Mouse (Mus musculus): ENCODE data around the gene Obscn.

The Obscn gene

GRCm38 (mm10) chr11:59141772-59142370 lies 5.7 kb upstream of the Obscn start:
- DNase-seq (ENCODE audit: low read depth), result no peak

- DNase-seq (ENCODE audit: low read depth), result no peak
Observed at GRCm38 (mm10) chr11:59138537-59139486, 2.6 kb upstream of the Obscn start.

DNA sequence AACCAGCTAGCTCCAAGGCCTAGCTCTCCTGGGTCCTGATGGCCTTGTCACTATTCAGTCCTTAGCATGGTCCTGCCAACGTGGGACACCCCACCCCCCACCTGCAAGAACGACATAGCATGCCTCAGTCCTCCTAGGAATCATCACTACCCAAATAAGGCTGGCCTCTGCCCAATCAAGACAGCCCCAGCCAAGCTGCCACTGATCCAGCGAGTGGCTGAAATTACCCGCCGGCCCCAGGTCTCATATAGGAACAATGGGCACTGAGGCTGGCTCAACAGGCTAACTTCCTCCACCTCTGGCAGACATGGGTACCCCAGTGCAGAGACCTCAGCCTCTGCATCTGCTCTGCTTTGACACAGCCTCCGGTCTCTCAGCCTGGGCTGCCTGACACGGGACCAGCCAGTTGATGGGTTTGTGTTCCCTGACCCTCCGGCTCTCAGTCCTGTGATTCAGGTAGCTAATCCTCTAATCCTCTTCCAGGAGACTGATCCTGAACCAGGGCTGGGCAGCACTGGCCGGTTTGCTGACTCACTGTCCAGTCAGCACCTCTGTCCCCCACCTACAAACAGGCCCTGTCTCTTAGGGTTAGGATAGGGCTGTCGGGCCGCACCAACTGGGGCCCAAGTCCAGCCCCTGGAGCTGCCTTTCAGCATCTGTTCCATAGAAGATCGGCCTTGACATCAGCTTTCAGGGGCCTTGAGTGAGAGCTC lies 948 bp upstream of the Obscn start:
- no peak for DNase-seq (ENCODE audit: low read depth)

- no peak for DNase-seq (ENCODE audit: low read depth)
Observed at GRCm38 (mm10) chr11:59135051-59135820, 966 bp downstream of the Obscn start.

DNA sequence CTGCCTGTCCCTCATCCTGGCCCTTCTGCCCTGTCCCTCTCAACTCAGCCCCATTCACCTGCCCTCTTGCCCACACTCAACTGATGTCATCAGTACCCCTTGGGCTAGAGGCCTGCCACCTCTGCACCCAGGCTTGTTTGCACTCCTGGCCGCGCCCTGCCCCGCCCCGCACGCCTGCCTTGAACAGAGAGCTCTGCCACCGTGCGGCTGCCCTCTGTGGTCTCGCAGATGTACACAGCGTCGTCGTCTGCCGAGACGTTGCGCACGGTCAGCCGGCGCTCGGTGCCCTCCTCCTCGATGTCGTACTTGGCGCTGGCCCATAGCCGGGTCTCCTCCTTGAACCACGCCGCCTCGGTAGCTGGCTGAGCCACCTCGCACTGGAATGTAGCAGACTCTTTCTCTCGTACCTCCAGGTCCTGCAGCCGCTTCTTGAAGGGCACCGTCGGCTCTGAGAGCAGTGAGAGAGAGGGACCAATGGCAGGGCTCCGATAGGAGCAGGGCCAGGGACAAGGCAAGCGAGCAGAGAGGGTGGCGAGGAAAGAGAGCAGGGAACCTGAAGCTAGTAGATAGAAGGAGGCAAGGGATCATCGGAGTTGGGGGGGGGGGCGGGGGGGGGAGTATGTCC lies 1.7 kb downstream of the Obscn start:
- DNase-seq (ENCODE audit: low read depth), result no peak

GRCm38 (mm10) chr11:59132065-59132464 lies 4.1 kb downstream of the Obscn start:
- DNase-seq (ENCODE audit: low read depth), result no peak

DNA sequence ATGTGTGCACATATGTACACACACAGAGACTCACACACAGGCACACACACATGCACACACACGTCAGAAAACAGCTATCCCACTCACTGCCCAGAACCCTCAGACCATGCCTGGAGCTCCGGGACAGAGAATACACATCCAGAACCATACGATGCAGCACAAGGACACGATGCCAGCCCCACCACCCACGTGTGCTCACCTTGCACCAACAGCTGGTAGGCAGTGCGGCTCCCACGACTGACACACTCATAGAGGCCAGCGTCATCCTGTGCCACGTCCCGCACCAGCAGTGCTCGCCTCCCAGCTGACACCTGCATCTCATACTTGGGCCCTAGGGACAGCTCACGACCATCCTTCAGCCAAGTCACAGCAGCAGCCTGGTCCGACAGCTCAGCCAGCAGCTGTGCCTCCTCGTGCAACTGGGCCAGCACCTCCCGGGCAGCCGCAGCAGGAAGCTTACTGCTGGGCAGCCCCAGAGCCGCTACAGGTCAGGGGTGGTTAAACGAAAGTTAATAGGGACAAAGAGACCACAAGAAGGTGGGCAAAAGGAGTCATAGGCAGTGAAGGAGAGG lies 4.8 kb downstream of the Obscn start:
- DNase-seq (ENCODE audit: low read depth), result no peak

DNA sequence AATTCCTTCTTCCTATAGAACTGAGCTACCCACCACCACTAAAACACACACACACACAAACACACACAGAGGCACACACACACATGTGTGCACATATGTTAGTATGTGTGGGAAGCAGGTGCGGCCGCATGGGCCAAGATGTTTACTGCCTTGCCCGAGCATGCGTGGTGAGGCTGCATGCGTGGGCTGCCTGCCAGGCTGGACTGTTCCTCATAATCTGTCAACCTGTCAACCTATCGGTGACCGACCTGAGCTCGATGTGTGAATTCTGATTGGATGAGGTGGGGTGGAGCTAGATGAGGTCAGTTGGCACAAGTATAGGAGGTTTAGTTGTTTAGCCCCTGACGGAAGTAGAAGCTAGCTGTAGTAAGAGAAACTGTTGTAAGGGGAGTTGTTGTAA lies 5.4 kb downstream of the Obscn start:
- DNase-seq (ENCODE audit: low read depth), result no peak

- DNase-seq (ENCODE audit: low read depth), result no peak
Observed at GRCm38 (mm10) chr11:59105945-59106344, 30.3 kb downstream of the Obscn start.

DNA sequence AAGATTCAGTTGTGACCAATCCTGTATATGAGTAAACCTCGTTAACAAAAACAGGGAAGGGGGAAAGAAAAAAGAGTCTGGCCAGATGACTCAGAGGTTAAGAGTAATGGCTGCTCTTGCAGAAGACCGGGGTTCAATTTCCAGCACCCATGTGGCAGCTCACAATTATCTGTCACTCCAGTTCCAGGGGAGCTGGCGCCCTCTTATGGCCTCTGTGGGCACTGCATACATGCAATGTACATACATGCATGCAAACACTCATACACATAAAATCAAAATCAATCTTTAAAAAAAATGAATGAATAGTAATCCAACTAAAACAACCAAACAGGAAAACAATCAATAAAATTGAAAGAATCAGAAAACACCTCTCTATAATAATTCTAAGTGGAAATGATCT lies 33.9 kb downstream of the Obscn start:
- DNase-seq (ENCODE audit: low read depth), result no peak

DNA sequence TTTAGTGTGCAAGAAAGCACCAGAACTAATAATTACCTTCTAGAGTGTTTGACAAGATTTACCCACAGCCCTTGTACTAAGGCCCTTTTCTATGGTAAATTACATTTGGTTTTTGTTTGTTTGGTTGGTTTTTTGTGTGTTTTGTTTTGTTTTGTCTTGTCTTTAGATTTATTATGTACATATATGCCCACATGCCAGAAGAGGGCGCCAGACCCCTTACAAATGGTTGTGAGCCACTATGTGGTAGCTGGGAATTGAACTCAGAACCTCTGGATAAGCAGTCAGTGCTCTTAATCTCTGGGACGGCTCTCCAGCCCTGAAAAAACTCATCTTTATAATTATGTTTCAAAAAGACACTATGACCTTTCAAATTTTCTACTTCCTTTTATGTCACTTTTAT lies 37.9 kb downstream of the Obscn start:
- peak; percentile 14 for DNase-seq (ENCODE audit: low read depth)

- no peak for DNase-seq (ENCODE audit: low read depth)
Observed at GRCm38 (mm10) chr11:59097770-59098169, 38.4 kb downstream of the Obscn start.

- no peak for DNase-seq (ENCODE audit: low read depth)
Observed at GRCm38 (mm10) chr11:59094213-59094612, 42.0 kb downstream of the Obscn start.

- DNase-seq (ENCODE audit: low read depth), result no peak
Observed at GRCm38 (mm10) chr11:59087581-59087980, 48.6 kb downstream of the Obscn start.

DNA sequence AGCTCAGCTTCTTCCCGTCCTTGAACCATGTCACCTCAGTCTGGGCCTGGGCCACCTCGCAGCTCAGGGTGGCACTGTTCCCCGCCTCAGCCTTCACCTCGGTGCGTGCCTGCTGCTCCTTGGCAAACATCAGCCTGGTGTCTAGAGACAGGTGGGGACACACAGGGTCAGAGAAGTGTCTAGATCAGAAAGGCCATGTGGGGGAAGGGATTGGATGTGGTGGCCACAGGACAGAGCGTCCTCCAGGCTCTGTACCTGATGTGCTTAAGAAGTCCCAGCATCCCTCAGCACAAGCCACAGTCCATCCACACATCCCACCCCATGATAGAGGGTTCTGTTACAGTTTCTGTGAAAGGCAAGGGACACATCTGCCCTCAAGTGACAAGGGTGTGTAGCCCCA lies 51.0 kb downstream of the Obscn start:
- DNase-seq (ENCODE audit: low read depth), result no peak

GRCm38 (mm10) chr11:59083125-59083524 lies 53.1 kb downstream of the Obscn start:
- no peak for DNase-seq (ENCODE audit: low read depth)

DNA sequence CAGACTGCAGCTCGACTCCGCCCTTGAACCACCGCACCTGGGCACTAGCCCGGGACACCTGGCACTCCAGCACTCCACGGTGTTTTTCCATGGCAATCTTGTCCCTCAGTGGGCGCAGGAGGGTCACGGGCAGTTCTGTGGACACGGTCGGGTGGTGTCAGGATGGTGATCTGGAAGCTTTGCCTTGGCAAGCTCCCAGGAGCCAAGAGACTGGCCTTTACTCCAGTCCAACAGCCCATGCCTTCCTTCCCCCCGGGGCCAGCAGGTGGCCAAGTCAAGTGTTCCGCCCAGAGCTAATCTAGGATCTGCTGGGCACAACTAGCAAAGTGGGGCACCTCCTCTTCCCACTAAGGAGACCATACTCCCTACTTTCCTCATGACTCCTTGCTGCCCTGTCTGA lies 57.9 kb downstream of the Obscn start:
- DNase-seq (ENCODE audit: low read depth), result no peak

DNA sequence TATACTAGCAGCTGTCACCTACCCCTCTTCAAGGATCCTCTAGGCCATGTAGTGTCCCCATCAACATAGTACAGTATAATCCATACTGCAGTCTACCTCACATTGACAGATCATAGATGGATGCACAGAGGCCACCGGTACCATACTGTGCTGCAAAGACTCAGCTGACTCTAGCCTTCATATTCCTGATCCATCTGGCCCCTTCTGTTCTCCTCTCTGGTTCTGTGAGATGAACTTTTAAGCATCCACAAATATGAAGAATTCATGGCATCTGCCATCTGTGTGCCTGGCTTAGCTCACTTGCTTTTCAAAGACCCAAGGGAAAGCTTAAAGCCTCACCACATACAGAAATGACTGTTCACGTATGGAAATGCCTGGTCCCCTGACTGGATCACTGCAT lies 65.9 kb downstream of the Obscn start:
- no peak for DNase-seq (ENCODE audit: low read depth)

GRCm38 (mm10) chr11:59068922-59069321 lies 67.3 kb downstream of the Obscn start:
- DNase-seq (ENCODE audit: low read depth), result no peak

DNA sequence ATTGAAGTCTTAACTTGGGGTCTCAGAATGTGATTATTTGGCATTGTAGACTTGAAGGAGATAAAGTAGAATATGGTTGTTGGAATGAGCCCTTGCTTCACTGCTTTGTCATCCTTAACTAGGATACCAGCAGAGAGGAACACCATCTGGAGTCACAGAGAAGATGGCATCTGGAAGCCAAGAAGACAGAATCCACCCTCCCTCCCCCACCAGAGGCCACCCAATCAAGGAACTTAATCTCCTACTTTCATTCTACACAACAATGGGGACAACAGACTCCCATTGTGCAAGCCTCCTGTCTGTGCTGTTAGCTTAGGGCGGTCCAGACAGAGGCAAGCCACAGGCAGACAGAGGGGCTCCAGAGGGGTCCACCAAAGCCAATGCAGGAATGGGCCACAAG lies 67.8 kb downstream of the Obscn start:
- DNase-seq (ENCODE audit: low read depth), result no peak

GRCm38 (mm10) chr11:59067921-59068320 lies 68.3 kb downstream of the Obscn start:
- DNase-seq (ENCODE audit: low read depth), result no peak
